ENCODE assay signal across 17 mouse cellular contexts in the genomic region with DNA sequence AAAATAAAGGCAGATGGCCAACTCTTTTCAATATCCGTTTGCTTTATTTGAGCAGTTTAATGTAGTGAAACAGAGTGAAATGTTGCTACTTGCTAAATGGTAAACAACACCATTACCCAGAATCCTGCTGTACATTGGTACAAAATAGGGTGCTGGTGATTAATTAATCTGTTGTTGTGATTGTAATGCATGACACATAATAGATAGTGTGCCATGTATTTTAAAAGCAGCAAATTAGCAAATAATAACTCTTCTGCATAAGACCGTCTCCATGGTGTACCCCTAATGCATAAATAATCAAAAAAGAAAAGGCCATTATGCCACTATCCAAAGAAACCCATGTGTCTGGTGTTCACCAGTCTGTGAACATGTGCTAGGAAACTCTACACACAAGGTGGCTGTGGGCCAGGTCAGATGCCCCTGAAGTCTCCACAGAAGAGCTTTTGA.
DNase-seq lines count a peak whose midpoint lies in the region; ATAC-seq and TF ChIP-seq lines count a peak whose summit lies in the region.
"Had no signal": no experiment of that assay in that cellular context is flagged by ENCODE, and none has a peak within 500 bp of the region (broad histone marks: within the 10 kb centered on the region; RNA-seq: fewer than 3 reads in every experiment).

No protein-coding gene starts in this region.

- TF ChIP-seq CTCF in left cerebral cortex, adult 2 months (IDR thresholded peaks at IDR 0.05), result no peak
- TF ChIP-seq CTCF in hindbrain, postnatal 0 days (IDR thresholded peaks at IDR 0.05; ENCODE audit: low read depth), result no peak

- peaks cover 33% of the 10 kb centered on the region; the same call in 1 of the 2 replicates for H3K27me3 ChIP-seq in forebrain, embryonic 15.5 days
- no peaks in the 10 kb centered on the region for H3K27me3 ChIP-seq in hindbrain, postnatal 0 days (ENCODE audit: insufficient read depth, low read length)
- H3K27me3 ChIP-seq in neural tube, embryonic 12.5 days (replicated peaks), result peaks cover 6% of the 10 kb centered on the region
- H3K27me3 ChIP-seq: heart, embryonic 15.5 days; limb, embryonic 12.5 days; liver, embryonic 15.5 days had no signal

- no peaks in the 10 kb centered on the region for H3K9me3 ChIP-seq in forebrain, embryonic 15.5 days
- H3K9me3 ChIP-seq in hindbrain, postnatal 0 days (ENCODE audit: low read length), result no peaks in the 10 kb centered on the region
- H3K9me3 ChIP-seq in neural tube, embryonic 12.5 days, result no peaks in the 10 kb centered on the region
- H3K9me3 ChIP-seq: heart, embryonic 15.5 days; limb, embryonic 12.5 days; liver, embryonic 15.5 days had no signal

- peak; percentile 94 for ATAC-seq in forebrain, embryonic 15.5 days (replicated peaks)
- ATAC-seq in hindbrain, postnatal 0 days, result peak; percentile 84
- ATAC-seq in neural tube, embryonic 12.5 days (ENCODE audit: low FRiP score, low read depth), result peak; percentile 91

- no peak overlapping the region for H3K4me2 ChIP-seq in forebrain, embryonic 15.5 days (replicated peaks)
- no peak overlapping the region for H3K4me2 ChIP-seq in hindbrain, postnatal 0 days (ENCODE audit: low read depth, low read length)
- H3K4me2 ChIP-seq in neural tube, embryonic 12.5 days (replicated peaks), result no peak overlapping the region
- H3K4me2 ChIP-seq: heart, embryonic 15.5 days; limb, embryonic 12.5 days; liver, embryonic 15.5 days had no signal

- peak; percentile 34 for DNase-seq in left cerebral cortex, postnatal 4 days
- no peak for DNase-seq in left cerebral cortex, adult 2 months (ENCODE audit: extremely low spot score in 1 of 2, low spot score in 2 of 2)
- DNase-seq in hindbrain, postnatal 0 days (ENCODE audit: low spot score), result peak; percentile 55
- DNase-seq in adrenal gland, adult 8-10 months, result no peak
- DNase-seq in adrenal gland, postnatal 25 days, result no peak
- DNase-seq in gastrocnemius, postnatal 4 days (ENCODE audit: low spot score in 2 of 2), result no peak
- DNase-seq: adrenal gland, adult 2 months; heart, adult 11 months; kidney, postnatal 14 days; layer of hippocampus, postnatal 36 days; right cerebral cortex, adult 18-20 months had no signal

- intact Hi-C loops in left cerebral cortex, postnatal 4 days (cut with DNase I), result no loop called here
- intact Hi-C loops in left cerebral cortex, adult 2 months (cut with DNase I), result no loop called here

- H3K36me3 ChIP-seq in forebrain, embryonic 15.5 days, result no peaks in the 10 kb centered on the region
- H3K36me3 ChIP-seq in hindbrain, postnatal 0 days (ENCODE audit: insufficient read depth, low read length), result no peaks in the 10 kb centered on the region
- H3K36me3 ChIP-seq in neural tube, embryonic 12.5 days, result no peaks in the 10 kb centered on the region
- H3K36me3 ChIP-seq: heart, embryonic 15.5 days; limb, embryonic 12.5 days; liver, embryonic 15.5 days had no signal

- peaks cover 15% of the 10 kb centered on the region; the same call in 1 of the 2 replicates for H3K4me1 ChIP-seq in forebrain, embryonic 15.5 days
- H3K4me1 ChIP-seq in hindbrain, postnatal 0 days (ENCODE audit: insufficient read depth, low read length), result no peaks in the 10 kb centered on the region
- H3K4me1 ChIP-seq in neural tube, embryonic 12.5 days, result peaks cover 7% of the 10 kb centered on the region
- H3K4me1 ChIP-seq: heart, embryonic 15.5 days had no signal

- H3K9ac ChIP-seq in forebrain, embryonic 15.5 days (replicated peaks), result no peak overlapping the region
- H3K9ac ChIP-seq in hindbrain, postnatal 0 days (replicated peaks; ENCODE audit: low read length), result no peak overlapping the region
- no peak overlapping the region for H3K9ac ChIP-seq in neural tube, embryonic 12.5 days
- H3K9ac ChIP-seq: heart, embryonic 15.5 days; limb, embryonic 12.5 days; liver, embryonic 15.5 days had no signal

- no peak overlapping the region for H3K27ac ChIP-seq in left cerebral cortex, adult 2 months
- no peak overlapping the region for H3K27ac ChIP-seq in forebrain, embryonic 15.5 days (replicated peaks)
- no peak overlapping the region for H3K27ac ChIP-seq in hindbrain, postnatal 0 days
- H3K27ac ChIP-seq in neural tube, embryonic 12.5 days, result no peak overlapping the region
- H3K27ac ChIP-seq: heart, embryonic 15.5 days; limb, embryonic 12.5 days; liver, embryonic 15.5 days; macrophage had no signal

- 6% methylated on average over 2 of the region's 2 CpGs for WGBS in forebrain, embryonic 15.5 days
- 16% methylated on average over 2 of the region's 2 CpGs for WGBS in hindbrain, postnatal 0 days
- WGBS in neural tube, embryonic 12.5 days, result 18% methylated on average over 2 of the region's 2 CpGs

- H3K4me3 ChIP-seq in left cerebral cortex, adult 2 months, result no peak overlapping the region
- H3K4me3 ChIP-seq in forebrain, embryonic 15.5 days, result no peak overlapping the region
- no peak overlapping the region for H3K4me3 ChIP-seq in hindbrain, postnatal 0 days (ENCODE audit: low read length)
- no peak overlapping the region for H3K4me3 ChIP-seq in neural tube, embryonic 12.5 days
- H3K4me3 ChIP-seq: heart, embryonic 15.5 days; limb, embryonic 12.5 days; liver, embryonic 15.5 days had no signal

Comparison
In these comparisons a context has a peak if more than half of its experiments do, and no peak if none do; other contexts are left out.
1. DNase-seq: peak in left cerebral cortex, postnatal 4 days (single experiment) and hindbrain, postnatal 0 days (single experiment); none in left cerebral cortex, adult 2 months (0 of 2), adrenal gland, adult 8-10 months (single experiment), adrenal gland, postnatal 25 days (single experiment) and gastrocnemius, postnatal 4 days (0 of 2).
2. Peak in every context shown above with its lines, with median percentiles within 50 percentile points of each other: ATAC-seq.